Mouse (Mus musculus) kidney, postnatal 0 days (tissue): ENCODE results near the gene Wnt5b. TPM values are rescaled to one million over a fixed set of nuclear protein-coding genes. Genes with fewer than 3 reads are reported as not detected.
A peak's percentile ranks its signal among the peaks of the same experiment; 100 is the strongest.

Source experiments
- ATAC-seq: fragments of 200-750 bp; cut with Nextera tagmentation; replicated peaks from 2 replicates; pipeline ENCODE4 v1.8.0; 2017; ENCODE audit warnings: low read depth, moderate number of reproducible peaks, moderate TSS enrichment, moderate library complexity; ENCODE audit not compliant: low FRiP score
- DNase-seq: peaks from one replicate; pipeline ENCODE4 v3.0.0-alpha.2; 2016; ENCODE audit warnings: low spot score
- H3K27ac ChIP-seq: fragments of 300-500 bp; sonication (generic); 2 replicates; pipeline ENCODE4 v1.5.1; 2014; ENCODE audit warnings: mild to moderate bottlenecking
- H3K27me3 ChIP-seq: fragments of 300-500 bp; sonication (generic); 2 replicates; pipeline ENCODE4 v1.6.1; 2014; ENCODE audit warnings: low read length, mixed read lengths; ENCODE audit not compliant: insufficient read depth
- H3K36me3 ChIP-seq: fragments of 300-500 bp; sonication (generic); 2 replicates; pipeline ENCODE4 v1.6.1; 2014; ENCODE audit warnings: low read length, mixed read lengths; ENCODE audit not compliant: insufficient read depth
- H3K4me1 ChIP-seq: fragments of 300-500 bp; sonication (generic); replicated peaks from 2 replicates; pipeline ENCODE4 v1.6.1; 2014; ENCODE audit warnings: antibody characterized with exemption, low read length, mixed read lengths; ENCODE audit not compliant: insufficient read depth
- H3K4me2 ChIP-seq: fragments of 300-500 bp; sonication (generic); 2 replicates; pipeline ENCODE4 v1.6.1; 2014; ENCODE audit warnings: mild to moderate bottlenecking, low read length, moderate library complexity, mixed read lengths
- H3K4me3 ChIP-seq: fragments of 300-500 bp; sonication (generic); replicated peaks from 2 replicates; pipeline ENCODE4 v1.5.1; 2014; ENCODE audit warnings: low read depth, low read length
- H3K9ac ChIP-seq: fragments of 300-500 bp; sonication (generic); 2 replicates; pipeline ENCODE4 v1.6.1; 2014; ENCODE audit warnings: low read depth, low read length
- H3K9me3 ChIP-seq: fragments of 300-500 bp; sonication (generic); replicated peaks from 2 replicates; pipeline ENCODE4 v1.6.1; 2016; ENCODE audit warnings: low read length, inconsistent platforms, mixed read lengths
- CTCF ChIP-seq: IDR thresholded peaks from 2 replicates; pipeline ENCODE4 v1.5.1; 2016; ENCODE audit warnings: antibody characterized with exemption, low read depth, mild to moderate bottlenecking, moderate library complexity
- WGBS: fragments of 180-500 bp; shearing (Covaris S2); extraction: QIAGEN DNeasy Blood & Tissue Kit; methylation state at CpG from one replicate; pipeline ENCODE4 v1.1.7; 2014; 5-methylcytosine and 5-hydroxymethylcytosine counted together
- polyA plus RNA-seq: library from polyadenylated mRNA; unstranded; fragments of >200 nt; fragmentation: Nextera tagmentation; extraction: Ambion mirVana; gene quantifications from 2 replicates; pipeline ENCODE4 v1.2.1, GENCODE M21; 2015

The Wnt5b gene
- polyA plus RNA-seq, 1 experiment from 2014 or later: 12.2 TPM

- TF ChIP-seq CTCF: no peak
- H3K27ac ChIP-seq: no peak overlapping the region
- H3K9ac ChIP-seq: no peak overlapping the region
- 50% methylated on average over 12 of the region's 12 CpGs for WGBS
- peak; percentile 61; the same call in 1 of the 2 replicates for ATAC-seq
- H3K27me3 ChIP-seq: no peaks in the 10 kb centered on the region
- no peak for DNase-seq
- no peak overlapping the region for H3K4me2 ChIP-seq
- H3K36me3 ChIP-seq: no peaks in the 10 kb centered on the region
- H3K4me3 ChIP-seq: no peak overlapping the region
- peaks cover 10% of the 10 kb centered on the region; the same call in 1 of the 2 replicates for H3K4me1 ChIP-seq
- no peaks in the 10 kb centered on the region for H3K9me3 ChIP-seq
These were observed 8.3 kb downstream of the Wnt5b start for GRCm38 (mm10) chr6:119535867-119536266.

GRCm38 (mm10) chr6:119533170-119533709 lies 10.9 kb downstream of the Wnt5b start:
- Histone ChIP-seq H3K4me2 (no peak overlapping the region), H3K27ac (no peak overlapping the region), H3K27me3 (no peaks in the 10 kb centered on the region), H3K36me3 (no peaks in the 10 kb centered on the region), H3K9ac (no peak overlapping the region), H3K9me3 (no peaks in the 10 kb centered on the region), H3K4me3 (no peak overlapping the region), H3K4me1 (peaks cover 10% of the 10 kb centered on the region; the same call in 1 of the 2 replicates)
- WGBS: 64% methylated on average over 9 of the region's 9 CpGs
- no peak for ATAC-seq
- no peak for DNase-seq
- TF ChIP-seq CTCF: no peak

- Histone ChIP-seq H3K4me3 (no peak overlapping the region), H3K36me3 (no peaks in the 10 kb centered on the region), H3K27me3 (no peaks in the 10 kb centered on the region), H3K27ac (no peak overlapping the region), H3K4me2 (no peak overlapping the region), H3K9me3 (no peaks in the 10 kb centered on the region), H3K4me1 (no peaks in the 10 kb centered on the region), H3K9ac (no peak overlapping the region)
- ATAC-seq (no peak), DNase-seq (no peak)
- WGBS: 61% methylated on average over 3 of the region's 3 CpGs
- TF ChIP-seq CTCF: no peak
These were observed 14.5 kb downstream of the Wnt5b start for GRCm38 (mm10) chr6:119529659-119530058.

- TF ChIP-seq CTCF: no peak
- Histone ChIP-seq H3K4me1 (no peaks in the 10 kb centered on the region), H3K4me3 (no peak overlapping the region), H3K9me3 (no peaks in the 10 kb centered on the region), H3K27me3 (no peaks in the 10 kb centered on the region), H3K9ac (no peak overlapping the region), H3K27ac (no peak overlapping the region), H3K4me2 (no peak overlapping the region), H3K36me3 (no peaks in the 10 kb centered on the region)
- DNase-seq (no peak), ATAC-seq (no peak; the same call in 1 of the 2 replicates)
- 61% methylated on average over 5 of the region's 5 CpGs for WGBS
These were observed 17.6 kb downstream of the Wnt5b start for GRCm38 (mm10) chr6:119526498-119526897.

- Histone ChIP-seq H3K9ac (no peak overlapping the region), H3K4me2 (no peak overlapping the region), H3K36me3 (no peaks in the 10 kb centered on the region), H3K4me1 (no peaks in the 10 kb centered on the region), H3K4me3 (no peak overlapping the region), H3K27me3 (no peaks in the 10 kb centered on the region), H3K27ac (no peak overlapping the region), H3K9me3 (no peaks in the 10 kb centered on the region)
- no peak for DNase-seq
- no peak for ATAC-seq
- TF ChIP-seq CTCF: no peak
- WGBS: 37% methylated on average over 3 of the region's 3 CpGs
These were observed 22.2 kb downstream of the Wnt5b start for GRCm38 (mm10) chr6:119521931-119522391.

GRCm38 (mm10) chr6:119521482-119521900 lies 22.7 kb downstream of the Wnt5b start:
- H3K9me3 ChIP-seq: no peaks in the 10 kb centered on the region
- TF ChIP-seq CTCF: peak; percentile 38
- H3K4me1 ChIP-seq: no peaks in the 10 kb centered on the region
- H3K9ac ChIP-seq: no peak overlapping the region
- H3K27me3 ChIP-seq: no peaks in the 10 kb centered on the region
- no peak overlapping the region for H3K27ac ChIP-seq
- WGBS: 69% methylated on average over 3 of the region's 3 CpGs
- no peak for DNase-seq
- H3K36me3 ChIP-seq: no peaks in the 10 kb centered on the region
- H3K4me2 ChIP-seq: no peak overlapping the region
- no peak for ATAC-seq
- no peak overlapping the region for H3K4me3 ChIP-seq

GRCm38 (mm10) chr6:119520731-119521130 lies 23.4 kb downstream of the Wnt5b start:
- no peak for DNase-seq
- H3K9me3 ChIP-seq: no peaks in the 10 kb centered on the region
- H3K27ac ChIP-seq: no peak overlapping the region
- TF ChIP-seq CTCF: no peak
- H3K4me3 ChIP-seq: no peak overlapping the region
- ATAC-seq: no peak
- H3K36me3 ChIP-seq: no peaks in the 10 kb centered on the region
- H3K9ac ChIP-seq: no peak overlapping the region
- no peaks in the 10 kb centered on the region for H3K27me3 ChIP-seq
- 40% methylated on average over 9 of the region's 9 CpGs for WGBS
- no peak overlapping the region for H3K4me2 ChIP-seq
- no peaks in the 10 kb centered on the region for H3K4me1 ChIP-seq
